Mouse (Mus musculus) ES-Bruce4 (cell line): ENCODE data around the gene Rsph3a. TPM values are rescaled to one million over a fixed set of nuclear protein-coding genes. Genes with fewer than 3 reads are reported as not detected.
"Not testable (repeated sequence)": the region's sequence is repeated elsewhere in the genome, so short reads cannot be mapped to it uniquely, and the experiment has no call there.

Experiments used
- H3K27ac ChIP-seq: 2 replicates; pipeline ENCODE4 v1.5.1; 2012; ENCODE audit warnings: low read length, inconsistent platforms; ENCODE audit not compliant: insufficient read depth
- H3K27me3 ChIP-seq: 2 replicates; pipeline ENCODE4 v1.6.1; 2012; ENCODE audit warnings: mild to moderate bottlenecking, low read length, inconsistent platforms; ENCODE audit not compliant: control insufficient read depth, poor library complexity, insufficient read depth, severe bottlenecking
- H3K36me3 ChIP-seq: 2 replicates; pipeline ENCODE4 v1.6.1; 2012; ENCODE audit warnings: inconsistent platforms, mild to moderate bottlenecking, low read length, moderate library complexity; ENCODE audit not compliant: control insufficient read depth, poor library complexity, insufficient read depth, severe bottlenecking
- H3K4me1 ChIP-seq: one replicate; pipeline ENCODE4 v1.8.1; 2011; ENCODE audit warnings: low read length; ENCODE audit not compliant: control insufficient read depth, insufficient read depth
- H3K4me3 ChIP-seq: 2 replicates; pipeline ENCODE4 v1.5.1; 2011; ENCODE audit warnings: low read depth, mild to moderate bottlenecking, low read length
- H3K9ac ChIP-seq: 2 replicates; pipeline ENCODE4 v1.6.1; 2012; ENCODE audit warnings: low read depth, mild to moderate bottlenecking, inconsistent platforms; ENCODE audit not compliant: poor library complexity, severe bottlenecking
- H3K9me3 ChIP-seq: replicated peaks from 2 replicates; pipeline ENCODE4 v1.6.1; 2012; ENCODE audit warnings: mild to moderate bottlenecking, low read length, inconsistent platforms; ENCODE audit not compliant: control insufficient read depth, poor library complexity, insufficient read depth, severe bottlenecking
- CTCF ChIP-seq: IDR thresholded peaks from one replicate; pipeline ENCODE4 v1.8.1; 2011; ENCODE audit warnings: low read depth, low read length
- EP300 ChIP-seq: IDR thresholded peaks from 2 replicates; pipeline ENCODE4 v1.6.1; 2011; ENCODE audit warnings: low read depth, low read length; ENCODE audit not compliant: insufficient read depth
- POLR2A ChIP-seq: IDR thresholded peaks from one replicate; pipeline ENCODE4 v1.8.1; 2011; ENCODE audit warnings: low read length; ENCODE audit not compliant: insufficient read depth
- polyA plus RNA-seq: library from polyadenylated mRNA; stranded (reverse); fragments of >200 nt; gene quantifications from 2 replicates; pipeline ENCODE4 v1.2.4, GENCODE M21; 2011; ENCODE audit warnings: low read depth; ENCODE audit not compliant: missing spikeins, insufficient read depth, insufficient read length

The Rsph3a gene
- polyA plus RNA-seq: 3.9 and 23.3 TPM in 2 replicates

- not testable (repeated sequence) for H3K9me3 ChIP-seq, H3K27me3 ChIP-seq, H3K4me1 ChIP-seq, H3K36me3 ChIP-seq, H3K27ac ChIP-seq
- peak within 1 kb of the TSS; percentile 45 for H3K9ac ChIP-seq
- H3K4me3 ChIP-seq: peak within 1 kb of the TSS; percentile 87
Measured at GRCm38 (mm10) chr17:7945117-7946052, at the start of gene Rsph3a. Gene Rsph3a (plus strand): TSS chr17:7945614.

DNA sequence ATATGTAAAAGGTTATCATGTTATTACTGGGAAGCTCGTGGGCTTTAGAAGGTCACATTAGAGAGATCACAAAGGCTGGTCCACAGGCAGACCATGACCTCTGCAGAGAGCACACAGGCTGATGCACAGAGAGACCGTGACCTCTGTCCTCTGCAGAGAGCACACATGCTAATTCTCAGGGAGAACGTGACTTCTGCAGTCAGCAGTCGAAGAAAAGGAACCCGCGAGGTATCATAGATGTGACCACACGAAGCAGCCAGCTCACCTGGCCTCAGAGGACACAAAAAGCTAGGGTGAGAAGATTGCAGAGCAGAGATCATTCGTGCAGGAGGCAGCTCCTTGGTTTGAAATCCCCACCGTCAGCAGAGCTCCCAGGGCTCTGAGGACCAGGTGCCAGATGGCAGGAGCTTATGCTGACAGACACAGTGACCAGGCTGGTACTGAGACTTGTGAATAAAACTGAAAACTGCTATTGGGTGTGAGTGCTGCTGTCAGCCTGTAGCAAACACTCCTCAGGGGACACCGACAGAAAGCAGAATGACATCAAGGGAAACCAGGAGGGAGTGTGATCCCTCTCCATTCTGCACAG, 49.3 kb upstream of the Rsph3a start:
- H3K27ac ChIP-seq: no peak overlapping the region
- H3K9me3 ChIP-seq: no peaks in the 10 kb centered on the region
- H3K36me3 ChIP-seq: no peaks in the 10 kb centered on the region
- TF ChIP-seq CTCF (no peak), POLR2A (no peak), EP300 (no peak)
- no peaks in the 10 kb centered on the region for H3K4me1 ChIP-seq
- H3K9ac ChIP-seq: no peak overlapping the region
- H3K4me3 ChIP-seq: no peak overlapping the region
- no peaks in the 10 kb centered on the region for H3K27me3 ChIP-seq

DNA sequence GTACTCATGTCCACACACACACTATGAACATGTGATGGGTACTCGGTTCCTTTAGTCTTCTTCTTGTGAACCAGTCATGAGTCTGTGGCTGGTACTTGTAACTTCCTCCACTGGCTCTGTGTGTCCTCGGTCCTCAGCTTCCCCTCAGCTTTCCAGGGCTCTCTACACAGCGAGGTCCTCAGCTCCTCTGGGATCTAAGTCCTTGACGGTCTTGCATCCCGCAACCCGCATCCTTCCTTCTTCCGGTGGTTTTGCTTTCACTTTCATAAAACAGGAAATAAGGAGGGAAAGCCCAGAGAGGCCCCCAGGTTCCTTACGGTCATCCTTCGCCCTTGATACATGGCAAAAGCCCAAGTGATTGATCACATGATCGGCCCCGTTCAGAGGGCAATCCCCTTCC, 48.3 kb upstream of the Rsph3a start:
- Histone ChIP-seq H3K36me3 (no peaks in the 10 kb centered on the region), H3K27ac (no peak overlapping the region), H3K9me3 (no peaks in the 10 kb centered on the region), H3K27me3 (no peaks in the 10 kb centered on the region), H3K4me1 (no peaks in the 10 kb centered on the region), H3K9ac (no peak overlapping the region), H3K4me3 (no peak overlapping the region)
- TF ChIP-seq EP300 (no peak), POLR2A (no peak), CTCF (no peak)

DNA sequence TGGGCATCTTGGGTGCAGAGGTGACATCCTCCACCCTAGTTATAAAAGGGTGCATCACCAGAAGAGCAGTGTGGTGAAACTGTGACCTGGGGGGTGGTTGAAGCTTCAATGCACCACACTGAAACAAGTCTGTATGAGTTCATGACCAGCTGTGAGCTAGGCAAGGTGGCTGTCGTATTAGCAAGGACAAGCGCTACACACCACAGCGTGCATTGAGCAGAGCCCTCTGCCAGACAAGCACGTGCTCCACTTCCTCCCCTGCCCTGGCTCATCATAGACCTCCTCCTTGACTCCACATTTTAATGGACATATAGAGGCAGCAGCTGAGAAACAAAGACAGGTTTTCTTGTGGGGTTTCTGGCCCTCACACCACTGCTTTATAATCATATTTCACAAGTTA, 47.7 kb upstream of the Rsph3a start:
- Histone ChIP-seq H3K4me3 (no peak overlapping the region), H3K36me3 (no peaks in the 10 kb centered on the region), H3K27me3 (no peaks in the 10 kb centered on the region), H3K27ac (no peak overlapping the region), H3K9ac (no peak overlapping the region), H3K4me1 (no peaks in the 10 kb centered on the region), H3K9me3 (no peaks in the 10 kb centered on the region)
- TF ChIP-seq POLR2A (no peak), EP300 (no peak), CTCF (no peak)

GRCm38 (mm10) chr17:7899233-7899632, 46.2 kb upstream of the Rsph3a start:
- H3K27me3 ChIP-seq: no peaks in the 10 kb centered on the region
- H3K4me1 ChIP-seq: no peaks in the 10 kb centered on the region
- no peak overlapping the region for H3K9ac ChIP-seq
- no peaks in the 10 kb centered on the region for H3K36me3 ChIP-seq
- H3K4me3 ChIP-seq: no peak overlapping the region
- no peak overlapping the region for H3K27ac ChIP-seq
- no peaks in the 10 kb centered on the region for H3K9me3 ChIP-seq
- no peak for TF ChIP-seq EP300
- TF ChIP-seq POLR2A: no peak
- no peak for TF ChIP-seq CTCF

DNA sequence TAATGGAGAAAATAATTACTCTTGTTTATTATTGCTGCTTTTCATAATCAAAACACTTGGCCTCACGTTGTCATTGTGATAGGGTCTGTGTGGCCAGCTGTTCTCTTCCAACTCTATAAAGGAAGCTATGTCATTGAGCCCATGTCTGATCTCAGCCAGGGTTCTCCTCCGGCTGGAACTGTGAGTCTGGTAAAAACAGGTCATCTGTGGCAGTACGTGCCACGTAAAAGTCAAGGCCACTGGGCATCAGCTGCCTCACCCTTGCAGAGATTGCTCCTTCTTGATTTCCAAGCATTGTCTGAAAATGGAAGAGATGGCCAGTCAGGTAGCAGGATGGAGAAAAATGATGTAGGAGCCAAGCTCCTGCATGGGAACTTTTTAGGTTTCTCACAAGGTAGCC, 45.5 kb upstream of the Rsph3a start:
- no peaks in the 10 kb centered on the region for H3K36me3 ChIP-seq
- H3K27ac ChIP-seq: no peak overlapping the region
- H3K9ac ChIP-seq: no peak overlapping the region
- no peaks in the 10 kb centered on the region for H3K9me3 ChIP-seq
- H3K27me3 ChIP-seq: no peaks in the 10 kb centered on the region
- no peak overlapping the region for H3K4me3 ChIP-seq
- TF ChIP-seq EP300: no peak
- no peak for TF ChIP-seq CTCF
- TF ChIP-seq POLR2A: no peak
- no peaks in the 10 kb centered on the region for H3K4me1 ChIP-seq
